Mouse (Mus musculus): ENCODE results near the gene Uts2. TPM values are rescaled to one million over a fixed set of nuclear protein-coding genes. Genes with fewer than 3 reads are reported as not detected.

Gene Uts2
- not detected for total RNA-seq (2021)
- long read RNA-seq, experiment 1: 0 reads
- long read RNA-seq, experiment 2: 0 reads

GRCm38 (mm10) chr4:150996797-150997196 is at the start of gene Uts2:
Uts2 (plus strand) TSS chr4:150997097.
- no peak for DNase-seq (ENCODE audit: low spot score in 2 of 2)

DNA sequence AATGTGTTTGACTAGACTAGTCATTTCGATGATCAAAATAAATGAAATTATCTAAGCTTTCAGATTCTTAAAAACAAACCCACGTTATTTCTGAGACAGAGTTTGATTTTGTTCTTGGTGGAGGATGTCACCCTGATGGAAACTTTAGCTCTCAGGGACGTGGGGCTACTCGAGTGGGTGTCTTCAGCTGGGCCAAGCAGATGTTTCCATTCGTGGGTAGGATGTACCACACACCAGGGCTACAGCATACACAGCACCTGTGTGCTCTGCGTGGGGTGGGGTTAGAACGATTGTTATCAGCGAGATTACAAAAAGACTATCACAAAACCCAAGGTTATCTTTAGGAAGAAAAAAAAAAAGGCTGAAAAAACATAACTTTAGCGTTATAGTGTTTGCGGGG is 45.9 kb upstream of the Uts2 start:
- no peak for DNase-seq (ENCODE audit: low spot score in 2 of 2)

DNA sequence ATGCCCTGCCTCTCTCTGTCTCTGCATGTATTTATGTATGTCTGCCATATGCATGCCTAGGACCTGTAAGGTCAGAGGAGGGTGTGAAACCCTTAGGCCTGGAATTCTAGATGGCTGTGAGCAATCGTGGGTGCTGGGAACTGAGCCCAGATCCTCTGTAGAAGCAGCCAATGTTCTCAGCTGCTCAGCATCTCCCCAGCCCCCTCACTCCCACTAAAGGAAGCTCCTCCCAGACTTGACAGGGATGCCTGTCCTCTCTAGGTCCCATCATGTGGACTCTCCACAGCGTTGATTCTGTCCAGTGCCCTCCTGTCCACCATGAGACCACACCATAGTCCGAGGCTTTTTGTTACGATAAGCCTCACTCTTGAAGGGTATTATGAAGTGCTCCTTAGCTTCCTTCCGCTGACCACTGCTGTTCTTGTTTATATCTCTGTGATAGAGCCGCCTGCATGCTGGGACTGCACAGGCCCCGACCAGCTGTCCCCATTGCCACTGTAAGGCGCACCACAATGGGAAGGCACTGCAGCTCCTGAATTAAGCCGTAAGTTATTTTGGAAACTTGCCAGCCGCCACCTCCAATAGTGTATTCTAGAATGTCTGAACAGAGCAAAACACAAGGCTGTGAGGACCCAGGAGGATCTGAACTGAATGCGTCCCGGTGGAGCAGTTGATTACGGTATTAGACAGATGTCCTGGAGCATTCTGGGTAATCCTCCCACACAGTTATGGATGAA is 40.4 kb upstream of the Uts2 start:
- DNase-seq (ENCODE audit: low spot score in 2 of 2): peak; percentile 12 to 35

DNA sequence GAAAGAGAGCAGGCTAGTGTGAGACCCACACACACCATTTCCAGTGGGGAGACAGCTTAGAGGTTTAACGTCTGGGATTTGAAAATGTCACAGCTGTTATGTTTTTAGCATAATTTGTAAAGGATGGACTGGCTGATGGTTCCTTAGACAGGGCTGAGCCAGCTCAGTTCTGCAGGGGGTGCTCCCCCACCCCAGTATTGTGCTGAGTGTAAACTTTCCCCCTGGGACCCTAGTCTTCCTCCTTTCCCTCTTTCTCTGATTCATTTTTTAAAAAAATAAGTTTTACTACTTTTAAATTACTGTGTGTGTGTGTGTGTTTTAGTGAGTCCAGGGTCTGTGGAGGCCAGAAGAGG is 39.8 kb upstream of the Uts2 start:
- DNase-seq (ENCODE audit: low spot score in 2 of 2): no peak

GRCm38 (mm10) chr4:150958536-150958935 is 38.4 kb upstream of the Uts2 start:
- no peak for DNase-seq (ENCODE audit: low spot score in 2 of 2)

GRCm38 (mm10) chr4:150962231-150962630 is 34.7 kb upstream of the Uts2 start:
- DNase-seq (ENCODE audit: low spot score in 2 of 2): no peak

DNA sequence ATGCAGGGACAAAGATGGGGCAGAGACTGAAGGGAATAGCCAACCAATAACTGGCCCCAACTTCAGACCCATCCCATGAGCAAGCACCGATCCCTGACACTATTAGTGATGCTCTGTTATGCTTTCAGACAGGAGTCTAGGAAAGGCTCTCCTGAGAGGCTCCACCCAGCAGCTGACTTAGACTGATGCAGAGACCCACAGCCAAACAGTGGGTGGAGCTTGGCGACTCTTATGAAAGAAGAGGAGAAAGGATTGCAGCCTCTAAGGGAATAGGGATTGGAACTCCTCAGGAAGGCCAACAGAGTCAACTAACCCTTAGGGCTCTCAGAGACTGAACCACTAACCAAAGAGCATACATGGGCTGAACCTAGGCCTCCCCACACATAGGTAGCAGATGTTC is 33.2 kb upstream of the Uts2 start:
- no peak for DNase-seq (ENCODE audit: low spot score in 2 of 2)

DNA sequence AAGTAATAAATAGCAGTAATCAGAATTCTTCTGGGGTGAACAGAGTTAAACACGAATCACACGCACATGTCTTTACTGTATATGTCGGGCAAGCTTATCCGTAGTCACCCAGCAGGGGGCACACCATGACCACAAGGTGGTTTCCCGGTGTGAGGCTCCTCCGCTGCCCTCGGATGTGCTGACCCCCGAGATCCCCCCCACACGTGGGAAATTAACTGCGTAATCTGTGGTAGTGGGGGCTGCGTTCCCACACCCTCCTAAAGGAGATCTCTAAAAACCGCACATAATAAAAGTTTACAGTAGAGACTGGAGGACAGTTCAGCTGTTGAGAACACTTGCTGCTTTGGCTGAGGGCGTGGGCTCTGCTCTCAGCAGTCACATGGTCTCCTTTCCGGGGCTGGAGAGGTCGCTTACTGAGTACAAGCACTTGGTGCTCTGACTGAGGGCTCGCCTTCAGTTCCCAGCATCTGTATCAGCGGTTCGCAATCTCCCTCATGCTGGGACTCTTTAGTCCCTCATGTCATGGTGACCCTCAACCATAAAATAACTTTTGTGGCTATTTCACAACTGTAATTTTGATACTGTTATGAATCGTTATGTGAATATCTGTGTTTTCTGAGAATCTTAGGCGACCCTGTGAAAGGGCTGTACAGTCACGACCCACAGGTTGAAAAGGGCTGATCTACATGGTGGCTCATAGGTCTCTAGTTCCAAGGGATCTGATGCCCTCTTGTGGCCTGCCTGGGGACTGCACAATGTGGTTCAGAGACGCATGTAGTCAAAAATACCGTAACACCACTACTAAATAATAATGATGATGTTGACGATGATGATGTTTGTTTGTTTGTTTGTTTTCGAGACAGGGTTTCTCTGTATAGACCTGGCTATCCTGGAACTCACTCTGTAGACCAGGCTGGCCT is 32.0 kb upstream of the Uts2 start:
- peak; percentile 87 to 93 for DNase-seq (ENCODE audit: low spot score in 2 of 2)

- DNase-seq (ENCODE audit: low spot score in 2 of 2): no peak
These were observed 31.3 kb upstream of the Uts2 start for GRCm38 (mm10) chr4:150965555-150965951.

DNA sequence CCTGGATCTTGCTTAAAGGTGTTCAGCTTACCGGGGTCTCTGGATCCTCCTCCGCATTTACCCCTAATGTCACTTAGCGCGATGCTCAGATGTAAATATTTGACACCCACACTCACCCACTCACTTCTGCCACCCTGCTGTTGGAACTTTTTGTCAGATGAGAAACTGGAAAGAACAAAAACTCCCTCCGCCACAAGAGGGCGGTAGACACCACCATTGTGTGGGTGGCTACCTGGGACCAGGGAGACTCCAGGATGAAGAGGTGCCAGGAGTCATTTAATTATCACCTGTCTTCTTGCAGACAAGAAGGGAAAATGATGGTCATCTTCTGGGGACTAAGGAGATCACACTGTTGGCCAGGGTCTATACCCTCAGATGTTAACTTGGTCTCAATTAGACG is 30.3 kb upstream of the Uts2 start:
- DNase-seq (ENCODE audit: low spot score in 2 of 2): peak in 1 of 2 experiments; percentile 64

GRCm38 (mm10) chr4:150968956-150969355 is 27.9 kb upstream of the Uts2 start:
- DNase-seq (ENCODE audit: low spot score in 2 of 2): no peak

GRCm38 (mm10) chr4:150973264-150973663 is 23.6 kb upstream of the Uts2 start:
- peak in 1 of 2 experiments; percentile 17 for DNase-seq (ENCODE audit: low spot score in 2 of 2)

DNA sequence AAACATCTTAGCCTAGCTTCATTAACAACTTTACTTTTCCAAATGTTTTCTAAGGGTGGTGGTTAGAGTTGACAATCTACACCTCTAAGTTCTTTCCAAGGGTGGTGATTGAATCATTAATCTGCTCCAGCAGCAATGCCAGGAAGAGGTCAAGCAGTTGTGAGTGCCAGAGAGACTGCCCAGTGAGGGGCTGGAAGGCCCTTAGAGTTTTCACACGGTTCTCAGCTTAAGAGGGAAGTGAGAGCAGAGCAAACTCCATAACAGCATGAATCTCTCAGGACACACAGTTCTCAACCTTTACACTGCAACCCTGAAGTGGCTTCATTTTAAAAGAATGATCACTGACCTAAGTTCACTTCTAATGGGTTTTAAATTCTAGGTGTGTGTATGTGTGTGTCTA is 21.8 kb upstream of the Uts2 start:
- DNase-seq (ENCODE audit: low spot score in 2 of 2): no peak

DNA sequence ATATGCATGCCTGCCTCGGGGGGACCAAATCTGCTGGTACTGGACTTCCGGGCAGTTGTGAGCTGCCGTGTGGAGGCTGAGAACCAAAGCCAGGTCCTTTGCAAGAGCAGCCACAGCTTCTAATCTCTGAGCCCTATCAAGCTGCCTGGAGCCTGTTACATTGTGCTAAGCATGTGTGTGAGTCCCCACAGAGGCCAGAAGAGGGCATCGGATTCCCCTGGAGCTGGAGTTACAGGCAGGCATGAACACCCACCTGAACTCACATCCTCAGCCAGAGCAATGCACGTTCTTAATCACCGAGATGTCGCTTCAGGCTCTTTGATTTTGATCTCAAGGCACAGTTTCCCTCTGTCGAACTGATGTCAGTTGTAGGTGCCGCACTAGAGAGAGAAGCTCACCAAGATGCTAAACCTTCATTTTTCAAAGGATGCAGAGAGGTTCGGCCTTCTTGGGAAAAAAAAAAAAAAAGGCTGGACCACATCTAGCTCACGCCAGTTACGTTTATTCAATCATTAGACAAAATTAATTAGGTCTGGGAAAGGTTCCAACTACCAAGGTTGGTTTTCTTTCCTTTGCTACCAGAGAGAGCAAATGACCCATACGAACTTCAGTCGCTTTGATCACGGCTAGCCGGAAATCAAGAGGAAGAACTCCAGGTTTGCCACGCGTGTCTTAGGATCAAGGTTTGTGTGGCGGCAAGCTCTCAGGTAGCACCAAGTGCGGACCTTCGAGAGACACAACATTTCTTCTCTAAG is 18.6 kb upstream of the Uts2 start:
- DNase-seq (ENCODE audit: low spot score in 2 of 2): no peak

DNA sequence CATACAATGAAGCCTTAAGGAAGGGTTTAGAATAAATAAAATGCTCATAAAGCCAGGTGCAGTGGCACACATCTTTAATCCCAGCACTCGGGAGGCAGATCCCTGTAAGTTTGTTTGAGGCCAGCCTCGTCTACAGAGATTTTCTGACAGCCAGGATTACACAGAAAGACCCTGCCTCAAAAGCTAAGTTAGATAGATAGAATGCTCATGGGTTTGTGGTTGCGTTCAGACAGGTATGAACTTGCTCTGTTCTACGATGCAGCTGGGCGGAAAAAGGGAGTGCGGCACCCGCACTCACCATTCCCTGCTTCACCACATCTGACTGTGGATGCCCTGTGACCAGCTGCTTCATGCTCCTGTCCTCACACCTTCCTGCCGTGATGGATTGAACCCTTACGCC is 17.4 kb upstream of the Uts2 start:
- DNase-seq (ENCODE audit: low spot score in 2 of 2): no peak

DNA sequence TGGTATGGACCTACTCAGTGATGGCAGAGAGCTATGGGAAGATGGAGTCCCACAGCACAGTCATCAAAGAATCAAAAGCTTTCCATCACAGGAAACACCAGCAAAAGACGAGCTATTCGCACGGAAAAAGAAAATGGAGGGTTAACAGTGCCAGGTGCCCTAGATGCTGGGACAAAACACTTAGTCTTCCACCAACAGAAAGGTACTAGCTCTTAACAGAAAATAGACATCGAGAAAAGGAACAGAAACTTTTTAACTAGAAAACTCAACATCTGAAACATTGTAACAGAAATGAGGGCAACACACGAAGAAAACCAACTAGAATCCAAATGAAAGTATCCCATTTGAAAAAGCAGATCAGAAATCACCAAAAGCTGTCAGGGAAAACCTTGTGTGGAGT is 16.7 kb upstream of the Uts2 start:
- no peak for DNase-seq (ENCODE audit: low spot score in 2 of 2)

- peak in 1 of 2 experiments; percentile 10 for DNase-seq (ENCODE audit: low spot score in 2 of 2)
These were observed 6.7 kb upstream of the Uts2 start for GRCm38 (mm10) chr4:150990148-150990547.

DNA sequence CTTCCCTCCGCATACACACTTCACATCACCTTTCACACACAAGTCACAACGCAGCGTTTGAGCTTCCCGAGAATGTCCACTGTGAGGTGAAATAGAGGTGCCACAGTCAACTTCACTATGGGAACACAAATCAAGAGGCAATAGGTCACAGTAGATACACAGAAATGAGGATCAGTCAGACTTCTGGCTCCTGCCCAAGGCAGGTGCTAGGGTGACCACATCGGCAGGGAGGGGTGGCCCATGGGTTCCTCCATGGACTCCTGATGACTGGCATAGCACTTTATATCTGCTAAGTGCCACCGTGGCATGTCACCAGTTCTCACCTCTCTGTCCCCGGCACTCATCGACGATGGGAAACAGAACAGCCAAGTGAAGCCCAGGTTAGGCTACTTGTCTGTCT is 1.7 kb downstream of the Uts2 start:
- DNase-seq (ENCODE audit: low spot score in 2 of 2): no peak

- no peak for DNase-seq (ENCODE audit: low spot score in 2 of 2)
These were observed 4.5 kb downstream of the Uts2 start for GRCm38 (mm10) chr4:151001397-151001796.

DNA sequence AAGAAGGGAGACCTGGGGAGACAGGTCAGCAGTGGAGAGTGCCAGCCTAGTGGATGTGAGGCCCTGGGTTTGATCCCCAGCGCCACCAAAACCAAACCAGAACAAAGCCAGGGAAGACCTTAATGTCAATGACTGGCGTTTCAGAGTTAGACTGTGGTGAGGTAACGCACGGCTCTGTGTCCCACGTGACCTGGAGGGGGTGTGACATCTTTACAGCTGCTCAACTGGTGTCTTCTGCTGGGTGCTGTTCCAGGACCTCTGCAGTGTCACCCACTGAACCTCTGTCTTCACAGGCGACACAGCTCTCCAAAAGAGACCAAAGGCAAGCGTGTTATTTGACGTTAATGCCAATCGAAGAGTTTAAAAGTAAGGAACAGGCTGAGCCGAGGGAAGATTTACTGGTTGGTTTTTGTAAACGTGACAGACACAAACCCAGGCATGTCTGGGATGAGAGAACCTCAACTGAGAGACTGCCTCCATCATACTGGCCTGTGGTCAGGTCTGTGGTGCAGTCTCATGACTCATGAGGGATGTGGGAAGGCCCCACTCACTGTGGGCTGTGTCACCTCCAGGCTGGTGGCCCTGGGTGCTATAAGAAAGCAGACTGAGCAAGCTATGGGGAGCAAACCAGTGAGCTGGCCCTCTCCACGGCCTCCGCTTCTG is 8.9 kb downstream of the Uts2 start:
- no peak for DNase-seq (ENCODE audit: low spot score in 2 of 2)

DNA sequence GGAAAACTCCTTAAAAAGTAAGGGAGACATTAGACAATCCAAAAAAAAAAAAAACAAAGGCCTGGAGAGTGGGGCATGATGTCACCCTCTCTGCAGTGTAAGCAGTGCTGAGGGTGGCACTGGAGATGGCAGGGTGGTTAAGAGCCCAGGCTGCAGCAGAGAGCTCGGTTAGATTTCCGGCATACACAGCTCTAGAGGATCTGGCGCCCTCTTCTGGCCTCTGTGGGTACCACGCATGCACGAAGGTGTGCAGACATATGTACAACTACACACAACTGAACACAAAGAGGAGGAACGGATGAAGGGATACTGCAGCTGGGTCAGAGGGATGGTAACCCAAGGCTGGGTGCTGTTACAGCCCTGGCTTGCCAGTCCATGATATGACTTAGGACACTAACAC is 10.0 kb downstream of the Uts2 start:
- peak; percentile 33 to 46 for DNase-seq (ENCODE audit: low spot score in 2 of 2)

All from left cerebral cortex, adult 18-20 months (tissue).